Mouse (Mus musculus) CH12.LX (cell line): ENCODE measurements around the gene Rtl1.

Experiments used
- BHLHE40 ChIP-seq: IDR thresholded peaks from 2 replicates; pipeline ENCODE4 v1.6.1; 2011; ENCODE audit warnings: mild to moderate bottlenecking, low read depth, low read length, improper control_type of control experiment
- CTCF ChIP-seq, 2 experiments: IDR thresholded peaks in 1 of 2; conservative IDR thresholded peaks in 1 of 2; 2 replicates each; pipeline ENCODE4 v1.5.1; 2011 to 2012; ENCODE audit warnings: low read depth in 2 of 2, low read length in 2 of 2, improper control_type of control experiment in 1 of 2, inconsistent platforms in 1 of 2, mild to moderate bottlenecking in 1 of 2, moderate library complexity in 1 of 2
- EP300 ChIP-seq: IDR thresholded peaks from 2 replicates; pipeline ENCODE4 v1.6.1; 2011; ENCODE audit warnings: low read length, improper control_type of control experiment
- ETS1 ChIP-seq: conservative IDR thresholded peaks from 2 replicates; pipeline ENCODE4 v1.6.1; 2012; ENCODE audit warnings: low read depth, mild to moderate bottlenecking, inconsistent platforms, low read length, improper control_type of control experiment, moderate library complexity
- MAX ChIP-seq: IDR thresholded peaks from 2 replicates; pipeline ENCODE4 v1.6.1; 2011; ENCODE audit warnings: low read length, improper control_type of control experiment
- NELFE ChIP-seq: IDR thresholded peaks from 2 replicates; pipeline ENCODE4 v1.6.1; 2011; ENCODE audit warnings: low read depth, low read length, improper control_type of control experiment
- PAX5 ChIP-seq: IDR thresholded peaks from 2 replicates; pipeline ENCODE4 v1.6.1; 2012; ENCODE audit warnings: low read length, inconsistent platforms, mixed read lengths
- POLR2A ChIP-seq: IDR thresholded peaks from 2 replicates; pipeline ENCODE4 v1.6.1; 2011; ENCODE audit warnings: low read depth, mild to moderate bottlenecking, improper control_type of control experiment, low read length
- TCF12 ChIP-seq: IDR thresholded peaks from 2 replicates; pipeline ENCODE4 v1.6.1; 2014; ENCODE audit warnings: low read depth, mild to moderate bottlenecking, inconsistent platforms, low read length, improper control_type of control experiment
- ZC3H11A ChIP-seq: IDR thresholded peaks from 2 replicates; pipeline ENCODE4 v1.6.1; 2012; ENCODE audit warnings: low read depth, mild to moderate bottlenecking, inconsistent platforms, low read length, improper control_type of control experiment
- ZNF384 ChIP-seq: IDR thresholded peaks from 2 replicates; pipeline ENCODE4 v1.6.1; 2012; ENCODE audit warnings: low read depth, low read length, improper control_type of control experiment, inconsistent platforms

- TF ChIP-seq ZC3H11A (no peak), CTCF (conservative IDR thresholded peaks at IDR 0.05 in 1 of 2, IDR thresholded peaks at IDR 0.05 in 1 of 2; ENCODE audit: low read depth in 2 of 2, low read length in 2 of 2) (no peak), NELFE (no peak), EP300 (no peak), ZNF384 (no peak), ETS1 (no peak), POLR2A (no peak), TCF12 (no peak), MAX (no peak), PAX5 (no peak), BHLHE40 (no peak)
These were observed 3.9 kb downstream of the Rtl1 start for GRCm38 (mm10) chr12:109596232-109596631.
